Mouse (Mus musculus): ENCODE results near the gene Gal3st3. TPM values are rescaled to one million over a fixed set of nuclear protein-coding genes. Genes with fewer than 3 reads are reported as not detected.
A peak's percentile ranks its signal among the peaks of the same experiment; 100 is the strongest.
"Not testable (repeated sequence)": the region's sequence is repeated elsewhere in the genome, so short reads cannot be mapped to it uniquely, and the experiment has no call there.

The Gal3st3 gene
- polyA plus RNA-seq, 1 experiment from 2014 or later: 22.6 TPM

GRCm38 (mm10) chr19:5323801-5324200 lies 25.7 kb downstream of the Gal3st3 start:
- H3K36me3 ChIP-seq: no peaks in the 10 kb centered on the region
- no peak overlapping the region for H3K27ac ChIP-seq
- no peak overlapping the region for H3K9ac ChIP-seq
- H3K4me3 ChIP-seq: no peak overlapping the region
- no peaks in the 10 kb centered on the region for H3K9me3 ChIP-seq (replicated peaks)
- H3K4me1 ChIP-seq: no peaks in the 10 kb centered on the region
- 49% methylated on average over 17 of the region's 17 CpGs for WGBS
- no peak for ATAC-seq (ENCODE audit: low FRiP score)
- H3K4me2 ChIP-seq (replicated peaks): no peak overlapping the region
- H3K27me3 ChIP-seq: no peaks in the 10 kb centered on the region

GRCm38 (mm10) chr19:5327970-5328369 lies 29.8 kb downstream of the Gal3st3 start:
- Histone ChIP-seq H3K36me3 (no peaks in the 10 kb centered on the region), H3K4me1 (no peaks in the 10 kb centered on the region), H3K9me3 (replicated peaks) (no peaks in the 10 kb centered on the region), H3K4me3 (no peak overlapping the region), H3K27me3 (no peaks in the 10 kb centered on the region), H3K27ac (no peak overlapping the region), H3K9ac (no peak overlapping the region), H3K4me2 (replicated peaks) (no peak overlapping the region)
- 70% methylated on average over 19 of the region's 19 CpGs for WGBS
- no peak for ATAC-seq (ENCODE audit: low FRiP score)

GRCm38 (mm10) chr19:5334741-5335140 lies 36.6 kb downstream of the Gal3st3 start:
- Histone ChIP-seq H3K27ac (no peak overlapping the region), H3K4me1 (no peaks in the 10 kb centered on the region), H3K9me3 (replicated peaks) (no peaks in the 10 kb centered on the region), H3K36me3 (no peaks in the 10 kb centered on the region), H3K9ac (no peak overlapping the region), H3K4me2 (replicated peaks) (no peak overlapping the region), H3K4me3 (no peak overlapping the region), H3K27me3 (no peaks in the 10 kb centered on the region)
- no peak for ATAC-seq (ENCODE audit: low FRiP score)
- WGBS: 73% methylated on average over 5 of the region's 5 CpGs

- H3K27ac ChIP-seq: no peak within 1 kb of the TSS
- H3K4me3 ChIP-seq: no peak within 1 kb of the TSS
- ATAC-seq (ENCODE audit: low FRiP score): no peak
- H3K9ac ChIP-seq: no peak within 1 kb of the TSS
- 90% methylated on average over 6 of the region's 6 CpGs for WGBS
- no peaks in the 10 kb centered on the region for H3K9me3 ChIP-seq (replicated peaks)
- no peaks in the 10 kb centered on the region for H3K4me1 ChIP-seq
- H3K36me3 ChIP-seq: no peaks in the 10 kb centered on the region
- no peaks in the 10 kb centered on the region for H3K27me3 ChIP-seq
- no peak within 1 kb of the TSS for H3K4me2 ChIP-seq (replicated peaks)
Measured at GRCm38 (mm10) chr19:5335441-5335840, 37.3 kb downstream of the Gal3st3 start, which contains the start of gene Catsper1. TSS of gene Catsper1 (plus strand) at chr19:5335741.

GRCm38 (mm10) chr19:5337975-5338374 lies 39.8 kb downstream of the Gal3st3 start:
- no peak overlapping the region for H3K4me2 ChIP-seq (replicated peaks)
- no peak overlapping the region for H3K27ac ChIP-seq
- no peak overlapping the region for H3K9ac ChIP-seq
- H3K27me3 ChIP-seq: peaks cover 4% of the 10 kb centered on the region; the same call in 1 of the 2 replicates
- WGBS: 19% methylated on average over 5 of the region's 5 CpGs
- no peak for ATAC-seq (ENCODE audit: low FRiP score)
- H3K36me3 ChIP-seq: no peaks in the 10 kb centered on the region
- no peaks in the 10 kb centered on the region for H3K9me3 ChIP-seq (replicated peaks)
- H3K4me1 ChIP-seq: no peaks in the 10 kb centered on the region
- no peak overlapping the region for H3K4me3 ChIP-seq

- Histone ChIP-seq H3K9me3 (replicated peaks) (no peaks in the 10 kb centered on the region), H3K27me3 (peaks cover 4% of the 10 kb centered on the region; the same call in 1 of the 2 replicates), H3K36me3 (no peaks in the 10 kb centered on the region), H3K4me3 (no peak overlapping the region), H3K27ac (no peak overlapping the region), H3K4me2 (replicated peaks) (no peak overlapping the region), H3K4me1 (no peaks in the 10 kb centered on the region), H3K9ac (no peak overlapping the region)
- no peak for ATAC-seq (ENCODE audit: low FRiP score)
- WGBS: 96% methylated on average over 7 of the region's 7 CpGs
Measured at GRCm38 (mm10) chr19:5341360-5341759, 43.2 kb downstream of the Gal3st3 start.

GRCm38 (mm10) chr19:5345297-5346131 lies 47.4 kb downstream of the Gal3st3 start:
- Histone ChIP-seq H3K36me3 (no peaks in the 10 kb centered on the region), H3K27me3 (peaks cover 8% of the 10 kb centered on the region; the same call in 1 of the 2 replicates), H3K27ac (no peak overlapping the region), H3K9me3 (replicated peaks) (no peaks in the 10 kb centered on the region), H3K4me3 (no peak overlapping the region), H3K9ac (no peak overlapping the region), H3K4me2 (replicated peaks) (no peak overlapping the region), H3K4me1 (peaks cover 6% of the 10 kb centered on the region; the same call in 1 of the 2 replicates)
- 79% methylated on average over 6 of the region's 6 CpGs for WGBS
- no peak for ATAC-seq (ENCODE audit: low FRiP score)

- H3K27me3 ChIP-seq: peaks cover 4% of the 10 kb centered on the region; the same call in 1 of the 2 replicates
- H3K9ac ChIP-seq: no peak overlapping the region
- H3K4me3 ChIP-seq: no peak overlapping the region
- no peak overlapping the region for H3K4me2 ChIP-seq (replicated peaks)
- no peaks in the 10 kb centered on the region for H3K9me3 ChIP-seq (replicated peaks)
- WGBS: 78% methylated on average over 6 of the region's 6 CpGs
- peaks cover 6% of the 10 kb centered on the region; the same call in 1 of the 2 replicates for H3K4me1 ChIP-seq
- no peak overlapping the region for H3K27ac ChIP-seq
- H3K36me3 ChIP-seq: no peaks in the 10 kb centered on the region
- ATAC-seq (ENCODE audit: low FRiP score): no peak
Measured at GRCm38 (mm10) chr19:5348064-5348463, 49.9 kb downstream of the Gal3st3 start.

- Histone ChIP-seq H3K4me1 (peaks cover 6% of the 10 kb centered on the region; the same call in 1 of the 2 replicates), H3K4me3 (peak overlapping the region; percentile 37), H3K27me3 (peaks cover 4% of the 10 kb centered on the region; the same call in 1 of the 2 replicates), H3K36me3 (no peaks in the 10 kb centered on the region), H3K4me2 (replicated peaks) (peak overlapping the region; percentile 70), H3K9me3 (replicated peaks) (no peaks in the 10 kb centered on the region), H3K9ac (peak overlapping the region; percentile 65), H3K27ac (no peak overlapping the region)
- ATAC-seq (ENCODE audit: low FRiP score): no peak
- WGBS: 7% methylated on average over 34 of the region's 34 CpGs
Measured at GRCm38 (mm10) chr19:5348526-5349501, 50.7 kb downstream of the Gal3st3 start.

GRCm38 (mm10) chr19:5349502-5349873 lies 51.4 kb downstream of the Gal3st3 start, which contains the start of gene Cst6:
TSS of gene Cst6 (minus strand) at chr19:5349574.
- not testable (repeated sequence) for H3K27ac ChIP-seq; H3K4me1 ChIP-seq; H3K27me3 ChIP-seq; H3K9me3 ChIP-seq (replicated peaks); H3K36me3 ChIP-seq; ATAC-seq (ENCODE audit: low FRiP score)
- H3K4me3 ChIP-seq: peak within 1 kb of the TSS; percentile 37
- H3K4me2 ChIP-seq (replicated peaks): peak within 1 kb of the TSS; percentile 70
- 64% methylated on average over 6 of the region's 6 CpGs for WGBS
- peak within 1 kb of the TSS; percentile 65 for H3K9ac ChIP-seq

GRCm38 (mm10) chr19:5353609-5354008 lies 55.5 kb downstream of the Gal3st3 start:
- 78% methylated on average over 2 of the region's 2 CpGs for WGBS
- Histone ChIP-seq H3K27me3 (peaks cover 4% of the 10 kb centered on the region; the same call in 1 of the 2 replicates), H3K4me1 (peaks cover 6% of the 10 kb centered on the region; the same call in 1 of the 2 replicates), H3K9ac (no peak overlapping the region), H3K4me3 (no peak overlapping the region), H3K36me3 (no peaks in the 10 kb centered on the region), H3K27ac (no peak overlapping the region), H3K9me3 (replicated peaks) (no peaks in the 10 kb centered on the region), H3K4me2 (replicated peaks) (no peak overlapping the region)
- ATAC-seq (ENCODE audit: low FRiP score): no peak

- Histone ChIP-seq H3K4me2 (replicated peaks) (no peak overlapping the region), H3K36me3 (no peaks in the 10 kb centered on the region), H3K9ac (no peak overlapping the region), H3K4me3 (no peak overlapping the region), H3K27ac (no peak overlapping the region), H3K27me3 (no peaks in the 10 kb centered on the region; the same call in 1 of the 2 replicates), H3K4me1 (no peaks in the 10 kb centered on the region), H3K9me3 (replicated peaks) (no peaks in the 10 kb centered on the region)
- ATAC-seq (ENCODE audit: low FRiP score): no peak
- no CpG with 5 or more reads among the region's 1 CpGs for whole genome bisulfite sequencing
Measured at GRCm38 (mm10) chr19:5356080-5356479, 57.9 kb downstream of the Gal3st3 start.

Measured in hindbrain, embryonic 12.5 days (tissue).